Mouse (Mus musculus): Measurements from ENCODE around the gene Haus3. TPM values are rescaled to one million over a fixed set of nuclear protein-coding genes. Genes with fewer than 3 reads are reported as not detected.

The Haus3 gene
- total and polyA plus RNA-seq, 3 experiments, result 0.92 to 4.8 (median 3.2) TPM

- peak; percentile 70 to 76 for DNase-seq
- H3K79me2 ChIP-seq (replicated peaks; ENCODE audit: control insufficient read depth, insufficient read depth, low read length), result no peaks in the 10 kb centered on the region
- no peak overlapping the region for H3K27ac ChIP-seq
- no peaks in the 10 kb centered on the region for H3K36me3 ChIP-seq (ENCODE audit: control insufficient read depth, insufficient read depth, low read length)
- H3K27me3 ChIP-seq (ENCODE audit: control insufficient read depth, insufficient read depth, low read length), result no peaks in the 10 kb centered on the region
- no peak overlapping the region for H3K9ac ChIP-seq (ENCODE audit: low read depth, low read length)
- peaks cover 4% of the 10 kb centered on the region for H3K4me1 ChIP-seq (ENCODE audit: control insufficient read depth, insufficient read depth, low read length)
- TF ChIP-seq EP300 (IDR thresholded peaks at IDR 0.05; ENCODE audit: insufficient read depth, low read depth, low read length) (peak; percentile 81), CTCF (IDR thresholded peaks at IDR 0.05) (peak; percentile 97; the same call in 1 of the 2 replicates), POLR2A (IDR thresholded peaks at IDR 0.05; ENCODE audit: insufficient read depth, low read depth, low read length) (no peak)
- H3K4me3 ChIP-seq, result no peak overlapping the region
- whole genome bisulfite sequencing, result 0% methylated on average over 1 of the region's 1 CpGs
- intact Hi-C loops (cut with DNase I), result loop anchor here (1.0 to 5.0 kb wide), 2 partner anchors 45 to 432 kb away; no protein-coding TSS in a partner anchor
These were observed 41.0 kb upstream of the Haus3 start for GRCm38 (mm10) chr5:34210279-34210678.

GRCm38 (mm10) chr5:34207503-34207902 lies 38.2 kb upstream of the Haus3 start:
- peaks cover 4% of the 10 kb centered on the region for H3K4me1 ChIP-seq (ENCODE audit: control insufficient read depth, insufficient read depth, low read length)
- no peak for DNase-seq
- H3K4me3 ChIP-seq, result no peak overlapping the region
- TF ChIP-seq CTCF (IDR thresholded peaks at IDR 0.05), result no peak
- TF ChIP-seq POLR2A (IDR thresholded peaks at IDR 0.05; ENCODE audit: insufficient read depth, low read depth, low read length), result no peak
- no peak for TF ChIP-seq EP300 (IDR thresholded peaks at IDR 0.05; ENCODE audit: insufficient read depth, low read depth, low read length)
- intact Hi-C loops (cut with DNase I), result no loop called here
- no peaks in the 10 kb centered on the region for H3K36me3 ChIP-seq (ENCODE audit: control insufficient read depth, insufficient read depth, low read length)
- H3K9ac ChIP-seq (ENCODE audit: low read depth, low read length), result no peak overlapping the region
- H3K79me2 ChIP-seq (replicated peaks; ENCODE audit: control insufficient read depth, insufficient read depth, low read length), result no peaks in the 10 kb centered on the region
- 74% methylated on average over 3 of the region's 3 CpGs for WGBS
- H3K27ac ChIP-seq, result no peak overlapping the region
- no peaks in the 10 kb centered on the region for H3K27me3 ChIP-seq (ENCODE audit: control insufficient read depth, insufficient read depth, low read length)

- intact Hi-C loops (cut with DNase I), result no loop called here
- H3K4me1 ChIP-seq (ENCODE audit: control insufficient read depth, insufficient read depth, low read length), result peaks cover 4% of the 10 kb centered on the region
- H3K27me3 ChIP-seq (ENCODE audit: control insufficient read depth, insufficient read depth, low read length), result no peaks in the 10 kb centered on the region
- no peak overlapping the region for H3K27ac ChIP-seq
- 11% methylated on average over 2 of the region's 2 CpGs for WGBS
- DNase-seq, result no peak
- TF ChIP-seq EP300 (IDR thresholded peaks at IDR 0.05; ENCODE audit: insufficient read depth, low read depth, low read length) (no peak), CTCF (IDR thresholded peaks at IDR 0.05) (no peak), POLR2A (IDR thresholded peaks at IDR 0.05; ENCODE audit: insufficient read depth, low read depth, low read length) (no peak)
- no peaks in the 10 kb centered on the region for H3K79me2 ChIP-seq (replicated peaks; ENCODE audit: control insufficient read depth, insufficient read depth, low read length)
- H3K4me3 ChIP-seq, result no peak overlapping the region
- H3K36me3 ChIP-seq (ENCODE audit: control insufficient read depth, insufficient read depth, low read length), result no peaks in the 10 kb centered on the region
- no peak overlapping the region for H3K9ac ChIP-seq (ENCODE audit: low read depth, low read length)
These were observed 36.5 kb upstream of the Haus3 start for GRCm38 (mm10) chr5:34205788-34206187.

GRCm38 (mm10) chr5:34204911-34205310 lies 35.6 kb upstream of the Haus3 start:
- Histone ChIP-seq H3K79me2 (replicated peaks; ENCODE audit: control insufficient read depth, insufficient read depth, low read length) (no peaks in the 10 kb centered on the region), H3K36me3 (ENCODE audit: control insufficient read depth, insufficient read depth, low read length) (no peaks in the 10 kb centered on the region), H3K27me3 (ENCODE audit: control insufficient read depth, insufficient read depth, low read length) (no peaks in the 10 kb centered on the region), H3K4me1 (ENCODE audit: control insufficient read depth, insufficient read depth, low read length) (peaks cover 4% of the 10 kb centered on the region), H3K4me3 (no peak overlapping the region), H3K27ac (no peak overlapping the region), H3K9ac (ENCODE audit: low read depth, low read length) (no peak overlapping the region)
- WGBS, result 86% methylated on average over 2 of the region's 2 CpGs
- TF ChIP-seq CTCF (IDR thresholded peaks at IDR 0.05) (no peak), EP300 (IDR thresholded peaks at IDR 0.05; ENCODE audit: insufficient read depth, low read depth, low read length) (no peak), POLR2A (IDR thresholded peaks at IDR 0.05; ENCODE audit: insufficient read depth, low read depth, low read length) (no peak)
- no peak for DNase-seq
- intact Hi-C loops (cut with DNase I), result no loop called here

GRCm38 (mm10) chr5:34202006-34202405 lies 32.7 kb upstream of the Haus3 start:
- H3K36me3 ChIP-seq (ENCODE audit: control insufficient read depth, insufficient read depth, low read length), result no peaks in the 10 kb centered on the region
- no peak for TF ChIP-seq CTCF (IDR thresholded peaks at IDR 0.05)
- TF ChIP-seq POLR2A (IDR thresholded peaks at IDR 0.05; ENCODE audit: insufficient read depth, low read depth, low read length), result no peak
- TF ChIP-seq EP300 (IDR thresholded peaks at IDR 0.05; ENCODE audit: insufficient read depth, low read depth, low read length), result no peak
- no peaks in the 10 kb centered on the region for H3K27me3 ChIP-seq (ENCODE audit: control insufficient read depth, insufficient read depth, low read length)
- H3K79me2 ChIP-seq (replicated peaks; ENCODE audit: control insufficient read depth, insufficient read depth, low read length), result no peaks in the 10 kb centered on the region
- no peak for DNase-seq
- H3K4me1 ChIP-seq (ENCODE audit: control insufficient read depth, insufficient read depth, low read length), result peaks cover 4% of the 10 kb centered on the region
- no peak overlapping the region for H3K27ac ChIP-seq
- H3K4me3 ChIP-seq, result no peak overlapping the region
- no peak overlapping the region for H3K9ac ChIP-seq (ENCODE audit: low read depth, low read length)
- intact Hi-C loops (cut with DNase I), result no loop called here
- WGBS, result 64% methylated on average over 4 of the region's 4 CpGs

GRCm38 (mm10) chr5:34201396-34201795 lies 32.1 kb upstream of the Haus3 start:
- H3K36me3 ChIP-seq (ENCODE audit: control insufficient read depth, insufficient read depth, low read length), result no peaks in the 10 kb centered on the region
- H3K9ac ChIP-seq (ENCODE audit: low read depth, low read length), result no peak overlapping the region
- H3K79me2 ChIP-seq (replicated peaks; ENCODE audit: control insufficient read depth, insufficient read depth, low read length), result no peaks in the 10 kb centered on the region
- no peak overlapping the region for H3K4me3 ChIP-seq
- no peak overlapping the region for H3K27ac ChIP-seq
- TF ChIP-seq POLR2A (IDR thresholded peaks at IDR 0.05; ENCODE audit: insufficient read depth, low read depth, low read length) (no peak), EP300 (IDR thresholded peaks at IDR 0.05; ENCODE audit: insufficient read depth, low read depth, low read length) (no peak), CTCF (IDR thresholded peaks at IDR 0.05) (peak; percentile 39)
- intact Hi-C loops (cut with DNase I), result no loop called here
- peaks cover 4% of the 10 kb centered on the region for H3K4me1 ChIP-seq (ENCODE audit: control insufficient read depth, insufficient read depth, low read length)
- DNase-seq, result no peak
- WGBS, result 55% methylated on average over 2 of the region's 2 CpGs
- H3K27me3 ChIP-seq (ENCODE audit: control insufficient read depth, insufficient read depth, low read length), result no peaks in the 10 kb centered on the region
